Mouse (Mus musculus): ENCODE measurements around the gene Lpar2.

DNA sequence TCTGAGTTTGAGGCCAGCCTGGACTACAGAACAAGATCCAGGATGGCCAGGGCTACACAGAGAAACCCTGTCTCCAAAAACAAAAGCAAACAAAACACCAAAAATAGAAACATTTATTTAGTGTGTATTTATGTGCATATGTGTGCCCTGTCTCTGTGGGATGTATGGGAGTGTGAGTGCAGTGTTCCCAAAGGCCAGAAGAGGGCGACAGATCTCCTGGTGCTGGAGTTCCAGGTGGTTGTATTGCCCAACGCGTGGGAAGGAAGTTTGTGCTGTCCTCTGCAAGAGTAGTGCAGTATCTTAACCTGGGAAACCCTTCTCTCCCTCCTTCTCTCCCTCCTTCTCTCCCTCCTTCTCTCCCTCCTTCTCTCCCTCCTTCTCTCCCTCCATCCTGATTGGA lies 27.7 kb downstream of the Lpar2 start:
- TF ChIP-seq FLI1 (IDR thresholded peaks at IDR 0.05; ENCODE audit: low read length) (no peak), GATA1 (IDR thresholded peaks at IDR 0.05; ENCODE audit: borderline replicate concordance, low read length) (no peak)

Data from megakaryocyte, embryonic 14.5 days (primary cell).